Mouse (Mus musculus): ENCODE data around the gene Ptpn4. TPM values are rescaled to one million over a fixed set of nuclear protein-coding genes. Genes with fewer than 3 reads are reported as not detected.

Gene Ptpn4
- total RNA-seq (2021): 10 to 100 TPM; 93.7 to 94.6 TPM

- DNase-seq (ENCODE audit: low spot score in 2 of 2): peak; percentile 97 to 99
- intact Hi-C loops (cut with DNase I): loop anchor here (2.0 to 5.0 kb wide), 3 partner anchors 40 to 75 kb away; partner anchors contain the start of gene Tmem177
These were observed at the start of gene Ptpn4 for GRCm38 (mm10) chr1:119837035-119837751. TSS of gene Ptpn4 (minus strand) at chr1:119837613.

DNA sequence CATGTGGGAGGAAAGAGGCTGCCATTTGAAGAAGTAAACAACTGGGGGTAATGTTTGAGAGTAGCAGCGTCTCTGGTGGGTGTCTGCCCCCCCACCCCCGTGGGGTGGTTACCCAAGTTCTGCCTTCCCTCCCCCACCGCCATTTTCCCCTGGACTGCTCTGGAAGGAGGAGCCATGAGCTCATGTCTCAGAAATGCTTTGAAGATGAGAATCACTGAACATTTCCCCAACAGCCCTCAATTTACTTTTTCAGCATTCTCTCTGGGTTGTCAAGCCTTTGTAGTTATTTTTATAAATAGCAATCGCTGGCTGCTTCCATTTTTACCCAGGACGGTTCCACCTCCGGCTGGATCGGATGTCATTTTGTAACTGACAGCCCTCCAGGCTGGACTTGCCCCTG is 48.9 kb upstream of the Ptpn4 start:
- peak in 1 of 2 experiments; percentile 62 for DNase-seq (ENCODE audit: low spot score in 2 of 2)
- intact Hi-C loops (cut with DNase I): no loop called here

DNA sequence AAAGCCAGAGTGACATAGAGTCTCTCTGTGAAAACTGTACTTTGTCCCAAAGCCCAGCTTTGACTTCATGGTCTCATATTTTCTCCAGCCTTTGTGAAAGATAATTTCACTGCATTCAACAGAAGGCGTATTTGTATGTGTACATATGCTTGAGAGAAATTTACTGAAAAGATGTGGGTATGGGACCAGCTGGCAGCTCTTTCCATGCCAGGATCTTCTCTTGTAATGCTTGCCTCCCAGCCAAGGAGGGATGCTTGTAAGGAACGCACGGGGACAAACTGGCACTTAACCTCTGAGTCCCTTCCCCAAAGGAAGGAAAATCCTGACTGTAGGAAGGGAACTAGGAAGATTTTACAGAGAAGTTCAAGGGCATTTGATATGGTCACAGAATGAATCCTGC is 46.9 kb upstream of the Ptpn4 start:
- intact Hi-C loops (cut with DNase I): no loop called here
- DNase-seq (ENCODE audit: low spot score in 2 of 2): peak; percentile 45 to 86

GRCm38 (mm10) chr1:119878909-119879308 is 41.5 kb upstream of the Ptpn4 start:
- peak; percentile 50 to 84 for DNase-seq (ENCODE audit: low spot score in 2 of 2)
- intact Hi-C loops (cut with DNase I): loop anchor here (5.0 kb wide), 1 partner anchor 42 kb away; the partner anchor contains the start of gene Ptpn4

DNA sequence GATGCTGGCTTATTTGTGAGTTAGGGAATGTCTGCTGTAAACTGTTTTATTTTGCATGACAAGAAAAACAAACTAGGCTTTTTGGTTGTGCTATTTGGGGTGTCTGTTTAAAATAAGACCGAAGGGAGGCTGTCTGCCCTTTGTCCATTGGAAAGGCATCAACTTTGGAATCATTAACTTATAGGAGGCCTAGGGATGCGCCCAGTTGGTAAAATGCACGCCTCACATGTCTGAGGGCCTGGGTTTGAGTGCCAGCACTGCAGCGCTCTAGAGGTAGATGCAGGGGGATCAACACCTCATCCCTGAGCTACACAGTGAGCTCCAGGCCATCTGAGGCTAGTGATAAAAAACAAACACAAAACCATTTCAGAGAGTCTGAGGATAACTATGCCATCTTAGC is 40.1 kb upstream of the Ptpn4 start:
- intact Hi-C loops (cut with DNase I): loop anchor here (5.0 kb wide), 1 partner anchor 40 kb away; the partner anchor contains the start of gene Ptpn4
- no peak for DNase-seq (ENCODE audit: low spot score in 2 of 2)

GRCm38 (mm10) chr1:119868395-119869161 is 31.2 kb upstream of the Ptpn4 start:
- DNase-seq (ENCODE audit: low spot score in 2 of 2): no peak
- intact Hi-C loops (cut with DNase I): no loop called here

DNA sequence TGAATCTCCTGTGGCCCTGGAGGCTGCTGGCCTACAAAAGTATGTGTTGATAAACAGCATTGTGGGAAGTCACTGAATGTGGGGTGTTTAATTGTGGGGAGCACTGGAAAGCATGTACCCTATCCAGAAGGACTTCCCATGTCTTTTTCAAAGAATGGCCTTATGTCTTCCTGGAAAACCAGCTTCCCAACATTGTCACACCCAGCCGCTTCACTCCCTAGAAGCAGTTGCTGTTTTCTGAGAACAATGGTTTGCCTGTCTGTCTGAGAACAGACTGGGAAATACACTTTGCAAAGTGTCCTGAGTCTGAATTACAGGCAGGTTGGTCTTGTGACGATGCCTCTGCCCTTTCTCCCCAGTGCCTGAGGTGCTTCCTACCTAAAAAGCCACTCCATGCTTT is 29.9 kb upstream of the Ptpn4 start:
- intact Hi-C loops (cut with DNase I): no loop called here
- DNase-seq (ENCODE audit: low spot score in 2 of 2): no peak

- intact Hi-C loops (cut with DNase I): no loop called here
- DNase-seq (ENCODE audit: low spot score in 2 of 2): no peak
These were observed 27.9 kb upstream of the Ptpn4 start for GRCm38 (mm10) chr1:119865311-119865710.

DNA sequence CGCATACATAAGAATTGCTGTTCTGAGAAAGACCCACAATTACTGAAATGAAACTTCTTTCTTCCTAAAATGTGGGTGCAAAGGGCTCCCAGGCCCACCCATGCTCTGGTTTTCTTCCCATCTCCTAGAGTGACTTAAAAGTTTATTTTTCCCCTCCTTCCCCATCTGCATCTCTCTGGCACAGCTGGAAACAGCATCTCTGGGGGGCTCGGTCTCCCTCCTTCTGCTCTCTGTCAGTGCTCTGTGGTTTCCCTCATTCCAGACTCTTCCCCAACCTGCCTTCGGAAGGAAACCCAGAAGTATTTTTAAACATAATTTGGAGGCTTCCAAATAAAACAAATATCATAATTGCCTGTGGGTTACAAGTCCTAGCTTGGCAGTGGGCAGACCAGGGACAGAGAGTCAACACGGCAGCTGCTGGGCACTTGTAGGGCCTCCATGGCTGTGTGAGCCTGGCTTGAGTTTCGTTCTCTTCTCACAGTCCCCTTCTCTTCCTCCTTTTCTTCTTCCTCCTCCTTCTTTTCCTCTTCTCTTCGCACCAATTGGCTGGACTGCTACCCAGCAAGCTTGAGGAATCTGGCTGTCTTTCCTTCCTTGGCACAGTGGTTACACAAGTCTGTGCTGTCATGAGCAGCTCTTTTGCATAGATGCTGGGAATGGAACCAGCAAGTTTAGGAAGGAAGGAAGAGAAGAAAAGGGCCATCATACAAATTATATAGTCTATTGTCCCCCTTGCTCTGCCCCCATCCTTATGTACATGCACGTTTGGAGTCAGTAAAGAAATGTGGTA is 26.3 kb upstream of the Ptpn4 start:
- DNase-seq (ENCODE audit: low spot score in 2 of 2): peak in 1 of 2 experiments; percentile 55
- intact Hi-C loops (cut with DNase I): no loop called here

- intact Hi-C loops (cut with DNase I): no loop called here
- no peak for DNase-seq (ENCODE audit: low spot score in 2 of 2)
These were observed 22.2 kb upstream of the Ptpn4 start for GRCm38 (mm10) chr1:119859566-119859965.

DNA sequence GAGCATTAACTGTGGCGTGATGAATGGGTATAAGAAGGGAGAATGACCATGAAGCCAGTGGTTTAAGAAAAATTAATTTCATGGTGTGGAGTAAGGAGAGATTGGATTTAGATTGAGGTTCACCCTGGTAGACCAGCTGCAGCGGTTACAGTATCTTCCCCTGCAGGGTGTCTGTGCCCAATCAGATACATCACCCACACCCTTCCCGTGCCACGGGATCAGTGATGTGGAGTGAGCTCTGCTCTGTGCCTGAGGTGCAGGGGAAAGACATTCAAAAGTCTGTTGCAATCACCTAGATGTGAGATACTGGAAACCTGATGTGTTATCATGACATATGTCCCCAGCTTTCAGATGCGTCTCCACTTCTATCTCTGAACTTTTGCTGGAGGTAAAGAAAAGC is 15.6 kb upstream of the Ptpn4 start:
- intact Hi-C loops (cut with DNase I): no loop called here
- DNase-seq (ENCODE audit: low spot score in 2 of 2): no peak

DNA sequence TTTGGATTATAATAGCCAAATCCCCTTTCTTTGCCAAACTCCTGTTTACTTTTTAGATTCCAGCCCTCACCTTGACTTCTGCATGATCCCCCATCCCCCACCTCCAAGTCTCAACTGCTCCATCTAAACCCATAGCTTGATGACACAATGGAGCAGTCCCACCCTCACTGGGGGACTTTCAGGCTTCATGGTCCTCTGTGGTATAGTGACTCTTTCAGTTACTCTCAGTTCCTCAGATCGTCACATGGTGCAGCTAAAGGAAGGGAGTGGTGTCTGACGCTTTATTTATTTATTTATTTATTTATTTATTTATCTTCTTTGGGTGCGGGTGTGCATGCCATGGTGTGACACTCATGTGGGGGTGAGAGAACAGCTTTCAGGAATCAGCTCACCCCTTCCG is 14.9 kb upstream of the Ptpn4 start:
- no peak for DNase-seq (ENCODE audit: low spot score in 2 of 2)
- intact Hi-C loops (cut with DNase I): no loop called here

GRCm38 (mm10) chr1:119849146-119849935 is 11.9 kb upstream of the Ptpn4 start:
- intact Hi-C loops (cut with DNase I): no loop called here
- no peak for DNase-seq (ENCODE audit: low spot score in 2 of 2)

DNA sequence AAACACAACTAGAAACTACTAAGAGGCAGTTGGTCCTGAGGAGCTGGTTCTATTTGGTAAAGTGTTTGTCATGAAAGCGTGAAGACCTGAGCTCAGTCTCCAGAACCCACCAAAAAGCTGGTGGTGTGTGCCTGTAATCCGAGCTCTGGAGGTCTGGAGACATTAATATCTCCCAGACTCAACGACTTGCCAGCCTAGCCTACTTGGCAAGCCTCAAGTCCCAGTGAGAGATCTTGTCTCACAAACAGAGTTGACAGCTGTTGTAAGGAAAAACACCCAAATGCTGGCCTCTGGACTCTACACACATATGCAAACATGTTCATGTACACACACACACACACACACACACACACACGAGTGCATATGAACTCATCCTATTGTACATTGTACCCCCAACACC is 7.9 kb upstream of the Ptpn4 start:
- intact Hi-C loops (cut with DNase I): no loop called here
- no peak for DNase-seq (ENCODE audit: low spot score in 2 of 2)

DNA sequence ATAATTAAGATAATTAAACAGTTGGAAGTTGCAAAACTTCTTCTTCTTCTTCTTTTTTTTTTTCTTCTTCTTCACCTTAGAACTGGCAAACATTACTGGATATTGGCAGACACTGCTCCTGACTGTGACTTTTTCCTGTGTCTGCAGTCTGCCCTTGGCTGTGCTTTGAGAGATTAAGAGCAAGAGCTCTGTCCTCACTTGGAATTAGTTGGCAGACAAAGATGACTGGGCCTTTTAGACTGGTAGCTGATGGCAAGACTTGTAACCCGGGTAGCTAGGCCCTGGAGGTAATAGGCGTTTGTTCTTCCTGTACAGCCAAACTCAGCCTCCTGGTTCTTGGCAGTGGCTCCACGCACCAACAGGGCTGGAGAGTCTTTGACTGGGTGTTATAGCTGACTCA is 5.7 kb upstream of the Ptpn4 start:
- no peak for DNase-seq (ENCODE audit: low spot score in 2 of 2)
- intact Hi-C loops (cut with DNase I): no loop called here

DNA sequence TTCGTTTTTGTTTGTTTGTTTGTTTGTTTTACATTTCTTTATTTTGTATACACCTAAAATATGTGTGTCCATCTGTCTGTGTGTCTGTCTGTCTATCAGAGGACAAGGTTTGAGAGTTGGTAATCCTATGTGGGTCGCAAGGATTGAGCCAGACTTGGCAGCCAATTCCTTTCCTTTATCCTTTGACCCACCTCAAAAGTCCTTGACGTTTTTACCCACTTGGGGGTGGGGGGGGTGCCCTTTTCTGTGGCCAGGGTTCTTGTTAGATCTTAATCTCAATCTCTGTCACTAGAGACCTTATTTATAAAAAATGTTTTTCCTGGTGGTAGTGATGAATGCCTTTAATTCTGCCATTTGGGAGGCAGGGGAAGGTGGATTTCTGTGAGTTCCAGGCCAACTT is 828 bp upstream of the Ptpn4 start:
- intact Hi-C loops (cut with DNase I): loop anchor here (5.0 kb wide), 2 partner anchors 39 to 74 kb away; partner anchors contain the start of gene Tmem177
- DNase-seq (ENCODE audit: low spot score in 2 of 2): no peak

DNA sequence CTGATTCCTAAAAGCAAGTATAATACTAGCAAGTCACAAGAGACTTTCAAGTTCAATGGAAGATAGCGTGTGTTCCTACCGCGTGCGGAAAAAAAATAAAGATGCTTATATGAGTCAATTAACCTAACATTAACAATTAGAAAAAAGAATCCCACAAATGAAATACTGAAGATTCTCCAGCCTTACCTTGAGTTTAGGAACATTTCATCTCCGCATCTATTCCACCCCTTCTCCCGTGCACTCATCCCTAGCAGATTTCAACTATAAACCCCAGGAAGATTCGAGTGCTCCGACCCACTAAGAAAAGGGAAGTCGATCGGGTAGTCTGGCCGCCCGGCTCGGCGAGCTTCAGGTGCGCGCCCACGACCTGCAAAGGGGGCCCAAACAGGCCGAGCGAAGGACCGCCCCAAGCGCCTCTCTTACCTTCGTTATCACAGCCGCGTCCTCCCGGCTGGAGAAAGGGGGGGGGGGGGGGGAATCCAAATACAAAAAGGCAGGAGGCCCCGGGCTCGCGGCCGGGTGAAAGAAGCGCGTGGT is 866 bp downstream of the Ptpn4 start:
- intact Hi-C loops (cut with DNase I): loop anchor here (2.0 to 5.0 kb wide), 3 partner anchors 41 to 76 kb away; partner anchors contain the start of gene Tmem177
- peak; percentile 18 to 23 for DNase-seq (ENCODE audit: low spot score in 2 of 2)

- no peak for DNase-seq (ENCODE audit: low spot score in 2 of 2)
- intact Hi-C loops (cut with DNase I): loop anchor here (2.0 to 5.0 kb wide), 3 partner anchors 41 to 76 kb away; partner anchors contain the start of gene Tmem177
These were observed 1.5 kb downstream of the Ptpn4 start for GRCm38 (mm10) chr1:119835726-119836478.
